Mouse (Mus musculus) megakaryocyte, embryonic 14.5 days (primary cell): Measurements from ENCODE around the gene Nr1h4. TPM values are rescaled to one million over a fixed set of nuclear protein-coding genes. Genes with fewer than 3 reads are reported as not detected.

Source experiments
- H3K27me3 ChIP-seq: replicated peaks from 2 replicates; pipeline ENCODE3; 2012; ENCODE audit warnings: inconsistent platforms
- H3K36me3 ChIP-seq: replicated peaks from 2 replicates; pipeline ENCODE3; 2012; ENCODE audit warnings: low read length, inconsistent platforms, mixed read lengths
- H3K4me1 ChIP-seq: 2 replicates; pipeline ENCODE4 v1.6.1; 2012; ENCODE audit warnings: inconsistent platforms
- H3K4me3 ChIP-seq: replicated peaks from 2 replicates; pipeline ENCODE3; 2012; ENCODE audit warnings: moderate library complexity, mild to moderate bottlenecking, inconsistent platforms
- H3K9me3 ChIP-seq: 2 replicates; pipeline ENCODE4 v1.6.1; 2012; ENCODE audit warnings: inconsistent platforms
- FLI1 ChIP-seq: IDR thresholded peaks from 2 replicates; pipeline ENCODE4 v1.6.1; 2012; ENCODE audit warnings: low read length, inconsistent platforms, mixed read lengths
- GATA1 ChIP-seq: IDR thresholded peaks from 3 replicates; pipeline ENCODE4 v1.6.1; 2012; ENCODE audit warnings: mixed read lengths, low read length, inconsistent platforms, borderline replicate concordance
- polyA plus RNA-seq: library from polyadenylated mRNA; stranded (reverse); fragments of >175 nt; gene quantifications from 2 replicates; pipeline ENCODE4 v1.2.3, GENCODE M21; 2012; ENCODE audit warnings: low replicate concordance; ENCODE audit not compliant: insufficient read depth

Nr1h4 gene
- polyA plus RNA-seq, 1 experiment: 0.16 TPM

DNA sequence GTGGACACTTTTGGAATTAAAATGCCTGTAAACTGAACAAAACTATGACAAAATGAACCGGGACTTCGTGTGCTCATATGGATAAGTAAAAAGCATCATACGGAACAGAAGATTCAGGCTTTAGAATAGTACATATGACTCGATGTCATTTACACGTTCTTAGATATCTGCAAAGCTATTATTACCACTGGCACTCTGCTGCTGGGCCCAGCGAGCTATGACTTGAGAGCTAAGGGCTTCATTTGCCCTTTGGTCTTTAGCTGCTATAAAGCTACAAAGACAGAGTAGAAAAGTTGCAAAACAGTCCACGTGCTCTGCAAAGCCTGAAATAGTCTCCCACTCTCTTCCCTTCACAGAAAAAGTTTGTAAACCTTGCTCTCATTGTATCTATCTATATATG, 10.9 kb downstream of the Nr1h4 start:
- H3K27me3 ChIP-seq: no peaks in the 10 kb centered on the region
- peaks cover 64% of the 10 kb centered on the region for H3K4me1 ChIP-seq
- H3K36me3 ChIP-seq: peaks cover 9% of the 10 kb centered on the region
- no peak overlapping the region for H3K4me3 ChIP-seq
- H3K9me3 ChIP-seq: no peaks in the 10 kb centered on the region
- TF ChIP-seq FLI1: no peak
- TF ChIP-seq GATA1: no peak

DNA sequence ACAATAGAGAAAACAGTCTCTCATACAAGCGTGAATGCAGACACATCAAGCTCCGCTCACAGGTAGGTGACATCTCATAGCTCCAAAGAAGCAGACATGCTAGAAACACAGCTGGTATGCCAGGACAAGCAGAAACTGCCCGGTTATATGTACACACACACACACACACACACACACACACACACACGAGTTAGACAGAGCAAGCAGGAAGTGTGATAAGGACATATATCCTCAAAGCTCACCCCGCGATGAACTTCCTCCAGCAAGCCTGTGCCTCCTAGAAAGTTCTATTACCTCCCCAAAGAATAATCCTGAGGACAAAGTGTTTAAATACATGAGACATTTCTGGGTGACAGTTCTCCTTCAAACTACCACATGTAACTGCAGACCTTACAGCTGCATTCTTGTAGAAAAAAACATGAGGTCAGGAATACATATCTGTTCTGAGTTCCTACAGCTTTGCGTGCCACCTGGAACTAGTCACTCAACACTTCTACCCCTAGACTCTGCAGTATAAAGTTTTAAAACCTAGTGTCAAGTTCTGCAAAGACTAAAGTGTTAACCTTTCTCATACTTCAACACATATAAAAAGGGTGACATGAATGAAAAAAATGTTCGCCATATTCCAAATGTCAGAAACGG, 11.5 kb downstream of the Nr1h4 start:
- H3K4me3 ChIP-seq: peak overlapping the region; percentile 33
- H3K9me3 ChIP-seq: no peaks in the 10 kb centered on the region
- H3K4me1 ChIP-seq: peaks cover 59% of the 10 kb centered on the region
- TF ChIP-seq GATA1: no peak
- TF ChIP-seq FLI1: no peak
- no peaks in the 10 kb centered on the region for H3K27me3 ChIP-seq
- H3K36me3 ChIP-seq: peaks cover 9% of the 10 kb centered on the region

GRCm38 (mm10) chr10:89520381-89520780, 13.0 kb downstream of the Nr1h4 start:
- TF ChIP-seq FLI1 (no peak), GATA1 (no peak)
- Histone ChIP-seq H3K36me3 (peaks cover 9% of the 10 kb centered on the region), H3K4me1 (peaks cover 55% of the 10 kb centered on the region), H3K9me3 (no peaks in the 10 kb centered on the region), H3K4me3 (no peak overlapping the region), H3K27me3 (no peaks in the 10 kb centered on the region)

DNA sequence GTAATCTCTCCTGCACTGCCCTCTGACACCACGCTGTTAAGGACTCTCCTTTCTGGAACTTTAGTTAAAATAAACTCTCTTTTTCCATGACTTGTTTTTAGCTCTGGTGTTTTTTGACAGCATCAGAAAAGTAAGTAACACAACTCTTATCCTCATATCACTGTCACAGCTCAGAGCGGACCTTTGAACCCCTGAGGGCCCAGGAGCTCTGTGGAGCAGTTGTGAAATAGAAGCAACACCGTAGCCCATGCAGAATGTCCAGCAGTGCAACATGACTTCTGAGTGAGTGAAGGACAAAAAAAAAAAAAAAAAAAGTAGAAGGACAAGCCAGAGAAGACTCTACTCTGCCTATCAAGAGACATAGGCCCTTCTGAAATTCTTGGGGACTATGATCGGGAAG, 14.2 kb downstream of the Nr1h4 start:
- TF ChIP-seq GATA1 (no peak), FLI1 (no peak)
- peaks cover 9% of the 10 kb centered on the region for H3K36me3 ChIP-seq
- H3K9me3 ChIP-seq: no peaks in the 10 kb centered on the region
- H3K27me3 ChIP-seq: no peaks in the 10 kb centered on the region
- no peak overlapping the region for H3K4me3 ChIP-seq
- peaks cover 48% of the 10 kb centered on the region for H3K4me1 ChIP-seq

DNA sequence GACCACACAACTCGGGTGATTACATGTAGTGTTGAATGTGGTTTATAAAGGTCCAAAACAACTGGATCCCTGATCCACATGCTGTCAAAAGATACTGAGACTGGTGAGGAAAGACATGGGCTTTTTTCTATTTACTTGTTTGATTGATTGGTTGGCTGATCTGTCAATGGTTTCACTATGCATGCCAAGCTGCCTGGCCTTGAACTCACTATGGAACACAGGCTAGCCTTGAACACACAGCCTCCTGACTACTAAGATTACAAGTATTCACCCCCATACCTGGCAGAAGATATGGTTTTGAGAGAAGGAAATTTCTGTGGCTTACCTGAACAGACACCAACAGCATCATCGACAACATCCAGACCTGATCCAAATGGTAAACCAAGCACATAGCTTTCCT, 15.0 kb downstream of the Nr1h4 start:
- no peaks in the 10 kb centered on the region for H3K9me3 ChIP-seq
- TF ChIP-seq GATA1: no peak
- no peak for TF ChIP-seq FLI1
- peaks cover 3% of the 10 kb centered on the region for H3K36me3 ChIP-seq
- H3K27me3 ChIP-seq: no peaks in the 10 kb centered on the region
- no peak overlapping the region for H3K4me3 ChIP-seq
- peaks cover 42% of the 10 kb centered on the region for H3K4me1 ChIP-seq

GRCm38 (mm10) chr10:89515813-89516212, 17.6 kb downstream of the Nr1h4 start:
- Histone ChIP-seq H3K36me3 (no peaks in the 10 kb centered on the region), H3K9me3 (no peaks in the 10 kb centered on the region), H3K27me3 (no peaks in the 10 kb centered on the region), H3K4me3 (no peak overlapping the region), H3K4me1 (peaks cover 21% of the 10 kb centered on the region)
- TF ChIP-seq GATA1: no peak
- TF ChIP-seq FLI1: no peak

DNA sequence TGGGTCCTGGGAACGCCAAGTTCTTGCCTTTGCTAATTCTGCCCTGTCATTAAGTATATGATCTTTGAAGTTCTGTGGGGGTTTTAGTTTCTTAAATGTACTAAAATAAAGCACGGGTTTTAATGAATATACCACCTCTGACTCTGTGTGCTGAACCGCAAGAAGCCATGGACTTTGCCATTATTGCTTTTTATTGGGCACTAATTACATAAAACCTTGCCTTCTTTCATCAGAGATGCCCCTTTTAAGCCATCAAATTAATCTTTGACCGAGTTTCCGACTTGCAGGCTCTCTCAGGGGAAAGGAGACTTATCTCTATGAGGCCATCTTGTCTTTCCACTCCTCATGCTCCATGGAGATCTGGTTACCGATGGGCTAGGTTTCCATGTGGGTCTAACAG, 20.8 kb downstream of the Nr1h4 start:
- Histone ChIP-seq H3K27me3 (no peaks in the 10 kb centered on the region), H3K9me3 (peaks cover 6% of the 10 kb centered on the region; the same call in 1 of the 2 replicates), H3K4me3 (no peak overlapping the region), H3K36me3 (no peaks in the 10 kb centered on the region), H3K4me1 (no peaks in the 10 kb centered on the region; the same call in 1 of the 2 replicates)
- TF ChIP-seq FLI1 (no peak), GATA1 (no peak)

GRCm38 (mm10) chr10:89510547-89510946, 22.8 kb downstream of the Nr1h4 start:
- no peak for TF ChIP-seq FLI1
- TF ChIP-seq GATA1: no peak
- no peaks in the 10 kb centered on the region for H3K36me3 ChIP-seq
- peaks cover 6% of the 10 kb centered on the region; the same call in 1 of the 2 replicates for H3K9me3 ChIP-seq
- H3K4me1 ChIP-seq: no peaks in the 10 kb centered on the region; the same call in 1 of the 2 replicates
- no peaks in the 10 kb centered on the region for H3K27me3 ChIP-seq
- H3K4me3 ChIP-seq: no peak overlapping the region

GRCm38 (mm10) chr10:89508567-89508966, 24.8 kb downstream of the Nr1h4 start:
- no peaks in the 10 kb centered on the region for H3K27me3 ChIP-seq
- H3K9me3 ChIP-seq: peaks cover 6% of the 10 kb centered on the region; the same call in 1 of the 2 replicates
- TF ChIP-seq GATA1 (no peak), FLI1 (no peak)
- peaks cover 4% of the 10 kb centered on the region; the same call in 1 of the 2 replicates for H3K4me1 ChIP-seq
- no peaks in the 10 kb centered on the region for H3K36me3 ChIP-seq
- H3K4me3 ChIP-seq: no peak overlapping the region

GRCm38 (mm10) chr10:89506479-89506878, 26.9 kb downstream of the Nr1h4 start:
- no peak overlapping the region for H3K4me3 ChIP-seq
- TF ChIP-seq GATA1 (no peak), FLI1 (no peak)
- H3K27me3 ChIP-seq: no peaks in the 10 kb centered on the region
- H3K36me3 ChIP-seq: no peaks in the 10 kb centered on the region
- peaks cover 6% of the 10 kb centered on the region; the same call in 1 of the 2 replicates for H3K9me3 ChIP-seq
- peaks cover 4% of the 10 kb centered on the region; the same call in 1 of the 2 replicates for H3K4me1 ChIP-seq
